Mouse (Mus musculus): ENCODE data around the gene Selenon. TPM values are rescaled to one million over a fixed set of nuclear protein-coding genes. Genes with fewer than 3 reads are reported as not detected.

Gene Selenon
- polyA plus RNA-seq, 1 experiment from 2014 or later: 7.9 TPM

- WGBS: 78% methylated on average over 4 of the region's 4 CpGs
- H3K9me3 ChIP-seq (replicated peaks; ENCODE audit: control insufficient read depth, low read length): no peaks in the 10 kb centered on the region
- no peak overlapping the region for H3K9ac ChIP-seq (ENCODE audit: low read length)
- ATAC-seq (ENCODE audit: insufficient read depth, low FRiP score): no peak
- H3K27me3 ChIP-seq (ENCODE audit: control insufficient read depth, insufficient read depth, low read length): no peaks in the 10 kb centered on the region
- no peak overlapping the region for H3K27ac ChIP-seq (ENCODE audit: low read length)
- no peak overlapping the region for H3K4me2 ChIP-seq (ENCODE audit: low read depth, low read length)
- no peaks in the 10 kb centered on the region for H3K4me1 ChIP-seq (ENCODE audit: control insufficient read depth, insufficient read depth, low read length)
- H3K4me3 ChIP-seq (replicated peaks; ENCODE audit: low read length): no peak overlapping the region
- H3K36me3 ChIP-seq (ENCODE audit: control insufficient read depth, insufficient read depth, low read length): peaks cover 17% of the 10 kb centered on the region
Measured at GRCm38 (mm10) chr4:134523447-134523846, 28.5 kb downstream of the Selenon start.

GRCm38 (mm10) chr4:134519281-134519680 is 32.7 kb downstream of the Selenon start:
- no peaks in the 10 kb centered on the region for H3K9me3 ChIP-seq (replicated peaks; ENCODE audit: control insufficient read depth, low read length)
- no peak for ATAC-seq (ENCODE audit: insufficient read depth, low FRiP score)
- no peak overlapping the region for H3K4me3 ChIP-seq (replicated peaks; ENCODE audit: low read length)
- H3K4me1 ChIP-seq (ENCODE audit: control insufficient read depth, insufficient read depth, low read length): peaks cover 10% of the 10 kb centered on the region
- H3K36me3 ChIP-seq (ENCODE audit: control insufficient read depth, insufficient read depth, low read length): peaks cover 4% of the 10 kb centered on the region; the same call in 1 of the 2 replicates
- H3K9ac ChIP-seq (ENCODE audit: low read length): no peak overlapping the region
- H3K27ac ChIP-seq (ENCODE audit: low read length): no peak overlapping the region
- no peaks in the 10 kb centered on the region for H3K27me3 ChIP-seq (ENCODE audit: control insufficient read depth, insufficient read depth, low read length)
- H3K4me2 ChIP-seq (ENCODE audit: low read depth, low read length): no peak overlapping the region

- WGBS: 89% methylated on average over 4 of the region's 4 CpGs
- no peak overlapping the region for H3K9ac ChIP-seq (ENCODE audit: low read length)
- ATAC-seq (ENCODE audit: insufficient read depth, low FRiP score): no peak
Measured at GRCm38 (mm10) chr4:134518541-134518940, 33.4 kb downstream of the Selenon start.

GRCm38 (mm10) chr4:134517719-134518118 is 34.2 kb downstream of the Selenon start:
- Histone ChIP-seq H3K27me3 (ENCODE audit: control insufficient read depth, insufficient read depth, low read length) (no peaks in the 10 kb centered on the region), H3K4me2 (ENCODE audit: low read depth, low read length) (no peak overlapping the region), H3K9me3 (replicated peaks; ENCODE audit: control insufficient read depth, low read length) (no peaks in the 10 kb centered on the region), H3K4me1 (ENCODE audit: control insufficient read depth, insufficient read depth, low read length) (peaks cover 11% of the 10 kb centered on the region), H3K9ac (ENCODE audit: low read length) (no peak overlapping the region), H3K27ac (ENCODE audit: low read length) (peak overlapping the region; percentile 83; the same call in 1 of the 2 replicates), H3K36me3 (ENCODE audit: control insufficient read depth, insufficient read depth, low read length) (peaks cover 4% of the 10 kb centered on the region; the same call in 1 of the 2 replicates), H3K4me3 (replicated peaks; ENCODE audit: low read length) (no peak overlapping the region)
- no peak for ATAC-seq (ENCODE audit: insufficient read depth, low FRiP score)
- 83% methylated on average over 10 of the region's 10 CpGs for WGBS

More at GRCm38 (mm10) chr4:134518541-134518940, 33.4 kb downstream of the Selenon start:
- Histone ChIP-seq H3K27me3 (ENCODE audit: control insufficient read depth, insufficient read depth, low read length) (no peaks in the 10 kb centered on the region), H3K4me1 (ENCODE audit: control insufficient read depth, insufficient read depth, low read length) (peaks cover 10% of the 10 kb centered on the region), H3K36me3 (ENCODE audit: control insufficient read depth, insufficient read depth, low read length) (peaks cover 4% of the 10 kb centered on the region; the same call in 1 of the 2 replicates), H3K9me3 (replicated peaks; ENCODE audit: control insufficient read depth, low read length) (no peaks in the 10 kb centered on the region), H3K4me3 (replicated peaks; ENCODE audit: low read length) (no peak overlapping the region), H3K4me2 (ENCODE audit: low read depth, low read length) (no peak overlapping the region), H3K27ac (ENCODE audit: low read length) (no peak overlapping the region)

- H3K9ac ChIP-seq (ENCODE audit: low read length): no peak overlapping the region; the same call in 1 of the 2 replicates
- peak overlapping the region; percentile 83 for H3K27ac ChIP-seq (ENCODE audit: low read length)
- no peaks in the 10 kb centered on the region for H3K27me3 ChIP-seq (ENCODE audit: control insufficient read depth, insufficient read depth, low read length)
- peak; percentile 65; the same call in 1 of the 2 replicates for ATAC-seq (ENCODE audit: insufficient read depth, low FRiP score)
- WGBS: 61% methylated on average over 8 of the region's 8 CpGs
- H3K9me3 ChIP-seq (replicated peaks; ENCODE audit: control insufficient read depth, low read length): no peaks in the 10 kb centered on the region
- H3K4me3 ChIP-seq (replicated peaks; ENCODE audit: low read length): no peak overlapping the region
- H3K4me2 ChIP-seq (ENCODE audit: low read depth, low read length): no peak overlapping the region; the same call in 1 of the 2 replicates
- peaks cover 4% of the 10 kb centered on the region; the same call in 1 of the 2 replicates for H3K36me3 ChIP-seq (ENCODE audit: control insufficient read depth, insufficient read depth, low read length)
- H3K4me1 ChIP-seq (ENCODE audit: control insufficient read depth, insufficient read depth, low read length): peaks cover 15% of the 10 kb centered on the region
Measured at GRCm38 (mm10) chr4:134516981-134517380, 35.0 kb downstream of the Selenon start.

- 0 out of 2 replicates have a peak overlapping the region, but pooled peaks have one; percentile 5 for H3K9ac ChIP-seq (ENCODE audit: low read length)
- H3K36me3 ChIP-seq (ENCODE audit: control insufficient read depth, insufficient read depth, low read length): peaks cover 2% of the 10 kb centered on the region; the same call in 1 of the 2 replicates
- 81% methylated on average over 7 of the region's 7 CpGs for WGBS
- ATAC-seq (ENCODE audit: insufficient read depth, low FRiP score): no peak
- H3K27me3 ChIP-seq (ENCODE audit: control insufficient read depth, insufficient read depth, low read length): no peaks in the 10 kb centered on the region
- H3K4me3 ChIP-seq (replicated peaks; ENCODE audit: low read length): no peak overlapping the region
- H3K4me2 ChIP-seq (ENCODE audit: low read depth, low read length): no peak overlapping the region
- peaks cover 18% of the 10 kb centered on the region for H3K4me1 ChIP-seq (ENCODE audit: control insufficient read depth, insufficient read depth, low read length)
- H3K27ac ChIP-seq (ENCODE audit: low read length): no peak overlapping the region
- H3K9me3 ChIP-seq (replicated peaks; ENCODE audit: control insufficient read depth, low read length): no peaks in the 10 kb centered on the region
Measured at GRCm38 (mm10) chr4:134515614-134516013, 36.4 kb downstream of the Selenon start.

- Histone ChIP-seq H3K27me3 (ENCODE audit: control insufficient read depth, insufficient read depth, low read length) (no peaks in the 10 kb centered on the region), H3K9me3 (replicated peaks; ENCODE audit: control insufficient read depth, low read length) (no peaks in the 10 kb centered on the region), H3K9ac (ENCODE audit: low read length) (no peak overlapping the region), H3K36me3 (ENCODE audit: control insufficient read depth, insufficient read depth, low read length) (no peaks in the 10 kb centered on the region), H3K4me2 (ENCODE audit: low read depth, low read length) (no peak overlapping the region), H3K27ac (ENCODE audit: low read length) (peak overlapping the region; percentile 57; the same call in 1 of the 2 replicates), H3K4me3 (replicated peaks; ENCODE audit: low read length) (no peak overlapping the region), H3K4me1 (ENCODE audit: control insufficient read depth, insufficient read depth, low read length) (peaks cover 18% of the 10 kb centered on the region)
- 74% methylated on average over 11 of the region's 11 CpGs for WGBS
- ATAC-seq (ENCODE audit: insufficient read depth, low FRiP score): no peak
Measured at GRCm38 (mm10) chr4:134514309-134514930, 37.5 kb downstream of the Selenon start.

- no peak overlapping the region; the same call in 1 of the 2 replicates for H3K27ac ChIP-seq (ENCODE audit: low read length)
Measured at GRCm38 (mm10) chr4:134512798-134513197, 39.2 kb downstream of the Selenon start.

GRCm38 (mm10) chr4:134511730-134512129 is 40.2 kb downstream of the Selenon start:
- H3K9me3 ChIP-seq (replicated peaks; ENCODE audit: control insufficient read depth, low read length): no peaks in the 10 kb centered on the region
- no peak overlapping the region for H3K27ac ChIP-seq (ENCODE audit: low read length)
- no peak for ATAC-seq (ENCODE audit: insufficient read depth, low FRiP score)
- peak overlapping the region; percentile 88 for H3K4me2 ChIP-seq (ENCODE audit: low read depth, low read length)
- no peaks in the 10 kb centered on the region for H3K27me3 ChIP-seq (ENCODE audit: control insufficient read depth, insufficient read depth, low read length)
- H3K36me3 ChIP-seq (ENCODE audit: control insufficient read depth, insufficient read depth, low read length): no peaks in the 10 kb centered on the region
- H3K9ac ChIP-seq (ENCODE audit: low read length): no peak overlapping the region
- H3K4me1 ChIP-seq (ENCODE audit: control insufficient read depth, insufficient read depth, low read length): peaks cover 12% of the 10 kb centered on the region
- peak overlapping the region; percentile 65 for H3K4me3 ChIP-seq (replicated peaks; ENCODE audit: low read length)
- 58% methylated on average over 6 of the region's 6 CpGs for WGBS

More at GRCm38 (mm10) chr4:134512798-134513197, 39.2 kb downstream of the Selenon start:
- peak overlapping the region; percentile 25 for H3K4me3 ChIP-seq (replicated peaks; ENCODE audit: low read length)
- no peak for ATAC-seq (ENCODE audit: insufficient read depth, low FRiP score)
- no peaks in the 10 kb centered on the region for H3K36me3 ChIP-seq (ENCODE audit: control insufficient read depth, insufficient read depth, low read length)
- H3K4me1 ChIP-seq (ENCODE audit: control insufficient read depth, insufficient read depth, low read length): peaks cover 18% of the 10 kb centered on the region
- H3K9ac ChIP-seq (ENCODE audit: low read length): peak overlapping the region; percentile 52
- H3K9me3 ChIP-seq (replicated peaks; ENCODE audit: control insufficient read depth, low read length): no peaks in the 10 kb centered on the region
- H3K27me3 ChIP-seq (ENCODE audit: control insufficient read depth, insufficient read depth, low read length): no peaks in the 10 kb centered on the region
- H3K4me2 ChIP-seq (ENCODE audit: low read depth, low read length): peak overlapping the region; percentile 88
- WGBS: 14% methylated on average over 15 of the region's 15 CpGs

Measured in stomach, embryonic 16.5 days (tissue).